Mouse (Mus musculus): ENCODE data around the gene Pappa2.

Pappa2 gene

GRCm38 (mm10) chr1:158980390-158980789, at the start of gene Pappa2:
TSS of gene Pappa2 (minus strand) at chr1:158980490.
- in situ Hi-C loops (cut with MboI, MseI), result no loop called here

GRCm38 (mm10) chr1:159029106-159029505, 48.8 kb upstream of the Pappa2 start:
- in situ Hi-C loops (cut with MboI, MseI), result no loop called here

- in situ Hi-C loops (cut with MboI, MseI), result no loop called here
Measured at GRCm38 (mm10) chr1:159014940-159015660, 34.8 kb upstream of the Pappa2 start.

GRCm38 (mm10) chr1:158987042-158987441, 6.8 kb upstream of the Pappa2 start:
- in situ Hi-C loops (cut with MboI, MseI), result no loop called here

- in situ Hi-C loops (cut with MboI, MseI), result no loop called here
Measured at GRCm38 (mm10) chr1:158962340-158962739, 17.9 kb downstream of the Pappa2 start.

GRCm38 (mm10) chr1:158960984-158961383, 19.3 kb downstream of the Pappa2 start:
- in situ Hi-C loops (cut with MboI, MseI), result no loop called here

GRCm38 (mm10) chr1:158960549-158960948, 19.7 kb downstream of the Pappa2 start:
- in situ Hi-C loops (cut with MboI, MseI), result no loop called here

GRCm38 (mm10) chr1:158956361-158956760, 23.9 kb downstream of the Pappa2 start:
- in situ Hi-C loops (cut with MboI, MseI), result no loop called here

- in situ Hi-C loops (cut with MboI, MseI), result loop anchor here (5.0 kb wide), 1 partner anchor 1402 kb away; no protein-coding TSS in a partner anchor
Measured at GRCm38 (mm10) chr1:158954785-158955184, 25.5 kb downstream of the Pappa2 start.

- in situ Hi-C loops (cut with MboI, MseI), result loop anchor here (5.0 kb wide), 1 partner anchor 1401 kb away; no protein-coding TSS in a partner anchor
Measured at GRCm38 (mm10) chr1:158953479-158954207, 26.6 kb downstream of the Pappa2 start.

GRCm38 (mm10) chr1:158949041-158949440, 31.2 kb downstream of the Pappa2 start:
- in situ Hi-C loops (cut with MboI, MseI), result no loop called here

- in situ Hi-C loops (cut with MboI, MseI), result no loop called here
Measured at GRCm38 (mm10) chr1:158947981-158948735, 32.1 kb downstream of the Pappa2 start.

- in situ Hi-C loops (cut with MboI, MseI), result no loop called here
Measured at GRCm38 (mm10) chr1:158944936-158945335, 35.4 kb downstream of the Pappa2 start.

- in situ Hi-C loops (cut with MboI, MseI), result no loop called here
Measured at GRCm38 (mm10) chr1:158942864-158943263, 37.4 kb downstream of the Pappa2 start.

- in situ Hi-C loops (cut with MboI, MseI), result no loop called here
Measured at GRCm38 (mm10) chr1:158940966-158941365, 39.3 kb downstream of the Pappa2 start.

GRCm38 (mm10) chr1:158934447-158934846, 45.8 kb downstream of the Pappa2 start:
- in situ Hi-C loops (cut with MboI, MseI), result no loop called here

GRCm38 (mm10) chr1:158931202-158931827, 49.0 kb downstream of the Pappa2 start:
- in situ Hi-C loops (cut with MboI, MseI), result no loop called here

GRCm38 (mm10) chr1:158929369-158929768, 50.9 kb downstream of the Pappa2 start:
- in situ Hi-C loops (cut with MboI, MseI), result no loop called here

- in situ Hi-C loops (cut with MboI, MseI), result no loop called here
Measured at GRCm38 (mm10) chr1:158920451-158920850, 59.8 kb downstream of the Pappa2 start.

- in situ Hi-C loops (cut with MboI, MseI), result loop anchor here (10.0 kb wide), 1 partner anchor 1474 kb away; no protein-coding TSS in a partner anchor
Measured at GRCm38 (mm10) chr1:158918890-158919289, 61.4 kb downstream of the Pappa2 start.

GRCm38 (mm10) chr1:158917067-158917466, 63.2 kb downstream of the Pappa2 start:
- in situ Hi-C loops (cut with MboI, MseI), result loop anchor here (10.0 kb wide), 1 partner anchor 1472 kb away; no protein-coding TSS in a partner anchor

All from T-helper 2 cell (primary cell).